Mouse (Mus musculus): Measurements from ENCODE around the gene St6galnac3. TPM values are rescaled to one million over a fixed set of nuclear protein-coding genes. Genes with fewer than 3 reads are reported as not detected.
A peak's percentile ranks its signal among the peaks of the same experiment; 100 is the strongest.

The St6galnac3 gene
- total and polyA plus RNA-seq, 2 experiments from 2014 or later, result 6.9 to 16.6 TPM

- ATAC-seq, result no peak
- no peak for TF ChIP-seq CTCF (IDR thresholded peaks at IDR 0.05; ENCODE audit: low read depth)
- 0 out of 2 replicates have a peak overlapping the region, but pooled peaks have one; percentile 35 for H3K27ac ChIP-seq (ENCODE audit: low read depth, low read length)
These were observed 144.8 kb downstream of the St6galnac3 start for GRCm38 (mm10) chr3:153580136-153580535.

GRCm38 (mm10) chr3:153577286-153577685 is 147.7 kb downstream of the St6galnac3 start:
- no peak overlapping the region for H3K9ac ChIP-seq
- H3K4me2 ChIP-seq (ENCODE audit: low read depth), result no peak overlapping the region
- no peaks in the 10 kb centered on the region for H3K36me3 ChIP-seq (ENCODE audit: insufficient read depth)
- H3K9me3 ChIP-seq (ENCODE audit: low read length), result no peaks in the 10 kb centered on the region
- 54% methylated on average over 2 of the region's 2 CpGs for WGBS
- ATAC-seq (no peak), DNase-seq (no peak)
- H3K27me3 ChIP-seq (ENCODE audit: insufficient read depth, low read length), result no peaks in the 10 kb centered on the region
- no peak overlapping the region for H3K4me3 ChIP-seq (ENCODE audit: low read depth, low read length)
- H3K4me1 ChIP-seq (ENCODE audit: insufficient read depth), result peaks cover 14% of the 10 kb centered on the region; the same call in 1 of the 2 replicates
- H3K27ac ChIP-seq (ENCODE audit: low read depth, low read length), result no peak overlapping the region
- TF ChIP-seq CTCF (IDR thresholded peaks at IDR 0.05; ENCODE audit: low read depth), result no peak

More at GRCm38 (mm10) chr3:153580136-153580535, 144.8 kb downstream of the St6galnac3 start:
- no peak for DNase-seq
- no peak overlapping the region for H3K4me3 ChIP-seq (ENCODE audit: low read depth, low read length)
- peaks cover 14% of the 10 kb centered on the region; the same call in 1 of the 2 replicates for H3K4me1 ChIP-seq (ENCODE audit: insufficient read depth)
- no peaks in the 10 kb centered on the region for H3K36me3 ChIP-seq (ENCODE audit: insufficient read depth)
- no peak overlapping the region for H3K4me2 ChIP-seq (ENCODE audit: low read depth)
- no peaks in the 10 kb centered on the region for H3K27me3 ChIP-seq (ENCODE audit: insufficient read depth, low read length)
- H3K9ac ChIP-seq, result no peak overlapping the region
- no peaks in the 10 kb centered on the region for H3K9me3 ChIP-seq (ENCODE audit: low read length)
- 75% methylated on average over 3 of the region's 3 CpGs for WGBS

- WGBS, result 75% methylated on average over 11 of the region's 11 CpGs
- Histone ChIP-seq H3K9ac (no peak overlapping the region), H3K4me2 (ENCODE audit: low read depth) (no peak overlapping the region), H3K4me3 (ENCODE audit: low read depth, low read length) (no peak overlapping the region), H3K27ac (ENCODE audit: low read depth, low read length) (peak overlapping the region; percentile 40; the same call in 1 of the 2 replicates), H3K36me3 (ENCODE audit: insufficient read depth) (no peaks in the 10 kb centered on the region), H3K27me3 (ENCODE audit: insufficient read depth, low read length) (no peaks in the 10 kb centered on the region), H3K9me3 (ENCODE audit: low read length) (no peaks in the 10 kb centered on the region), H3K4me1 (ENCODE audit: insufficient read depth) (peaks cover 6% of the 10 kb centered on the region; the same call in 1 of the 2 replicates)
- TF ChIP-seq CTCF (IDR thresholded peaks at IDR 0.05; ENCODE audit: low read depth), result no peak
- no peak for DNase-seq
- ATAC-seq, result no peak
These were observed 153.8 kb downstream of the St6galnac3 start for GRCm38 (mm10) chr3:153571152-153571551.

GRCm38 (mm10) chr3:153568815-153569214 is 156.2 kb downstream of the St6galnac3 start:
- Histone ChIP-seq H3K4me1 (ENCODE audit: insufficient read depth) (peaks cover 6% of the 10 kb centered on the region; the same call in 1 of the 2 replicates), H3K4me3 (ENCODE audit: low read depth, low read length) (no peak overlapping the region), H3K4me2 (ENCODE audit: low read depth) (no peak overlapping the region), H3K9me3 (ENCODE audit: low read length) (no peaks in the 10 kb centered on the region), H3K9ac (no peak overlapping the region), H3K27ac (ENCODE audit: low read depth, low read length) (no peak overlapping the region), H3K36me3 (ENCODE audit: insufficient read depth) (no peaks in the 10 kb centered on the region), H3K27me3 (ENCODE audit: insufficient read depth, low read length) (no peaks in the 10 kb centered on the region)
- 96% methylated on average over 3 of the region's 3 CpGs for WGBS
- ATAC-seq (no peak), DNase-seq (no peak)
- TF ChIP-seq CTCF (IDR thresholded peaks at IDR 0.05; ENCODE audit: low read depth), result no peak

GRCm38 (mm10) chr3:153567913-153568312 is 157.1 kb downstream of the St6galnac3 start:
- Histone ChIP-seq H3K27me3 (ENCODE audit: insufficient read depth, low read length) (no peaks in the 10 kb centered on the region), H3K9ac (no peak overlapping the region), H3K4me1 (ENCODE audit: insufficient read depth) (peaks cover 6% of the 10 kb centered on the region; the same call in 1 of the 2 replicates), H3K9me3 (ENCODE audit: low read length) (no peaks in the 10 kb centered on the region), H3K36me3 (ENCODE audit: insufficient read depth) (no peaks in the 10 kb centered on the region), H3K4me3 (ENCODE audit: low read depth, low read length) (no peak overlapping the region), H3K4me2 (ENCODE audit: low read depth) (no peak overlapping the region), H3K27ac (ENCODE audit: low read depth, low read length) (no peak overlapping the region)
- ATAC-seq (peak; percentile 65), DNase-seq (peak; percentile 61)
- peak; percentile 84 for TF ChIP-seq CTCF (IDR thresholded peaks at IDR 0.05; ENCODE audit: low read depth)
- WGBS, result 64% methylated on average over 3 of the region's 3 CpGs

- peak; percentile 9; the same call in 1 of the 2 replicates for ATAC-seq
- Histone ChIP-seq H3K4me3 (ENCODE audit: low read depth, low read length) (no peak overlapping the region), H3K4me1 (ENCODE audit: insufficient read depth) (peaks cover 6% of the 10 kb centered on the region; the same call in 1 of the 2 replicates), H3K27me3 (ENCODE audit: insufficient read depth, low read length) (no peaks in the 10 kb centered on the region), H3K9ac (no peak overlapping the region), H3K36me3 (ENCODE audit: insufficient read depth) (no peaks in the 10 kb centered on the region), H3K9me3 (ENCODE audit: low read length) (no peaks in the 10 kb centered on the region), H3K4me2 (ENCODE audit: low read depth) (no peak overlapping the region), H3K27ac (ENCODE audit: low read depth, low read length) (no peak overlapping the region)
- 74% methylated on average over 4 of the region's 4 CpGs for WGBS
- TF ChIP-seq CTCF (IDR thresholded peaks at IDR 0.05; ENCODE audit: low read depth), result no peak
- no peak for DNase-seq
These were observed 157.5 kb downstream of the St6galnac3 start for GRCm38 (mm10) chr3:153567512-153567911.

- H3K27ac ChIP-seq (ENCODE audit: low read depth, low read length), result no peak overlapping the region
- no peak overlapping the region for H3K4me3 ChIP-seq (ENCODE audit: low read depth, low read length)
- ATAC-seq (no peak), DNase-seq (no peak)
- H3K4me1 ChIP-seq (ENCODE audit: insufficient read depth), result peaks cover 6% of the 10 kb centered on the region; the same call in 1 of the 2 replicates
- TF ChIP-seq CTCF (IDR thresholded peaks at IDR 0.05; ENCODE audit: low read depth), result no peak
- H3K9me3 ChIP-seq (ENCODE audit: low read length), result no peaks in the 10 kb centered on the region
- 87% methylated on average over 2 of the region's 2 CpGs for WGBS
- H3K9ac ChIP-seq, result no peak overlapping the region
- H3K4me2 ChIP-seq (ENCODE audit: low read depth), result no peak overlapping the region
- no peaks in the 10 kb centered on the region for H3K36me3 ChIP-seq (ENCODE audit: insufficient read depth)
- H3K27me3 ChIP-seq (ENCODE audit: insufficient read depth, low read length), result no peaks in the 10 kb centered on the region
These were observed 158.9 kb downstream of the St6galnac3 start for GRCm38 (mm10) chr3:153566100-153566499.
